Mouse (Mus musculus) brain, embryonic 14.5 days (tissue): ENCODE measurements at regions not wholly inside any gene's neighbourhood (a gene's known extent, or its start where the extent isn't known, plus 50 kb on each side); places are given as distances from the start of the nearest gene placed in this dataset.

Source experiments
- CTCF ChIP-seq: fragments of 200-500 bp; IDR thresholded peaks from 2 replicates; pipeline ENCODE4 v1.5.1; 2012; ENCODE audit warnings: inconsistent platforms, mild to moderate bottlenecking, moderate library complexity, borderline replicate concordance; ENCODE audit not compliant: insufficient read depth, insufficient read length; ENCODE audit errors: extremely low read depth
- POLR2A ChIP-seq: fragments of 200-500 bp; IDR thresholded peaks from 2 replicates; pipeline ENCODE4 v1.6.1; 2012; ENCODE audit warnings: mild to moderate bottlenecking, inconsistent platforms, borderline replicate concordance; ENCODE audit not compliant: poor library complexity, insufficient read depth, insufficient read length, severe bottlenecking; ENCODE audit errors: extremely low read depth

GRCm38 (mm10) chr5:51794097-51794496, 226.6 kb upstream of the Ppargc1a start:
- no peak for TF ChIP-seq CTCF
- TF ChIP-seq POLR2A, result no peak
